Mouse (Mus musculus): ENCODE data around the gene Gm4131.

GRCm38 (mm10) chr14:62541751-62542150, 25.0 kb downstream of the Gm4131 start:
- TF ChIP-seq HCFC1 (IDR thresholded peaks at IDR 0.05; ENCODE audit: borderline replicate concordance, insufficient read depth, low read length): no peak
- TF ChIP-seq ZC3H11A (IDR thresholded peaks at IDR 0.05; ENCODE audit: borderline replicate concordance, low read depth, low read length): no peak
- TF ChIP-seq ZNF384 (IDR thresholded peaks at IDR 0.05; ENCODE audit: low read depth, low read length): no peak
- no peak for TF ChIP-seq MAFK (IDR thresholded peaks at IDR 0.05; ENCODE audit: insufficient read depth, low read depth, low read length)

Measured in ES-E14 (cell line).